Mouse (Mus musculus) erythroblast, embryonic 14.5 days (primary cell): Measurements from ENCODE around the gene Limk2.

Experiments used
- GATA1 ChIP-seq: IDR thresholded peaks from 2 replicates; pipeline ENCODE4 v1.6.1; 2012; ENCODE audit warnings: low read length, inconsistent platforms, mixed read lengths
- TAL1 ChIP-seq: IDR thresholded peaks from 3 replicates; pipeline ENCODE4 v1.6.1; 2012; ENCODE audit warnings: low read length, inconsistent platforms, mixed read lengths

DNA sequence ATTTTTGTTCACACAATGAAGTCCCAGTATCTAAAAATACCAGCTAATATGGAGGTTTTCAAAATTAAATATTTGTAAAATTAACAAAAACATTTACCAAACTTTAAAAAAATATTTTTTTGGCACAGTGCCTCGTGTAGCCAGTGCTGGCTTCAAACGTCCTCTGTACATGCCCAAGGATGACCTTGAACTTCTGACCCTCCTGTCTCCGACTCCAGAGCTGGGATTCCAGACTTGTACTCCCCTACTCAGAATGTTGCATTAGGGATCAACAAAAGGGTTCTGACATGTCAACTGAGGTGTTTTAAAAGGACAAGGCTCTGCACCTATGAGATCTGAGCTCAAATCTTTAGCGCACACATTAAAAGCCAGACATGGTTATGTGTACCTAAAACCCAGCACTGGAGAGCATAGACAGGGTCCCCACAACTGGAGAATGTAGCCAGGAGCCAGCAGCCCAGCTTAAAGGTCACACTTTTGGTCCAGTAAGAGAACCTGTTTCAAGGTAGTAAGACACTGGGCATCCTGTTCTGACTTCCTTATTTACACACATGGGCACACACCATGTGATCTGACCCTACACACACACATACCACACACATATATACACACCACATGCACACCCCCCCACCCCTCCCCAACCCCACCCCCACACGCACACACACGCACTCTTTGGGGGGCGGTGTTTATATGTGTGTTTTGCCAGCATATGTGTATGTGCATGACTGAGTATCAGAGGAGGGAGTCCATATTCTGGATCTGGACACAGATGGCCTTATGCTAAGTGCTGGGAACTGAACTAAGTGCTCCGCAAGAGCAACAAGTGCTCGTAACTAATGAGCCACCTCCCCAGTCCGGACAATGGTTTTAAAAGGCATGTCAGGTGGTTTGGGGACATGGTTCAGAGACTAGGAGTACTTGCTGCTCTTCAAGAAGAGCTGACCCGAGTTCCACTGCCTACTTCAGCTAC, 79.9 kb downstream of the Limk2 start:
- TF ChIP-seq GATA1 (no peak), TAL1 (no peak)
